Mouse (Mus musculus): ENCODE data around the gene Fam216b. TPM values are rescaled to one million over a fixed set of nuclear protein-coding genes. Genes with fewer than 3 reads are reported as not detected.

Fam216b gene
- polyA plus RNA-seq (2012; rRNA removed; ENCODE audit: low replicate concordance), result not detected in 2 replicates

DNA sequence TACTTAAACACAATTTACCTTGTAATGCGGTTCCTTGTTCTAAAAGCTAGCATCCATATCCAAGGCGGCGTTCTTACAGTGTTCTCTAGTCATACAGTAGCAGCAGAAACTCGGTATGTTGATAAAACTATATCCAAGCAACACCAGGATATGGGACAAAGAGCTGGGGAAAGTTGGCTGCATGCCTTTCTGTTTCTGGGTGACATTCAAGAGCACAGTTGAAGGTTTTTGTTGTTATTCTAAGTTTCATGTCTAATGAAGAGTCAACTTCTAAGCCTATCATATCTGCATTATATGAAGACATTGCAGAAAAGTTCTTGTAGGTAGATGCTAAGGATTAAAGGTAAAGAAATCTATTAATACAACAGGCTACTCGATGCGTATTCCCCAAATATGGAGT lies at the start of gene Fam216b:
Gene Fam216b, minus strand, starts transcription at position 101 of the 400 bp plus-strand sequence.

Other genes with a start within 250 kb of the Fam216b start
- 18.1 and 41.8 TPM in 2 replicates for gene Dnajc15, start 213.9 kb downstream of the Fam216b start, polyA plus RNA-seq (2012; rRNA removed; ENCODE audit: low replicate concordance)
- gene Epsti1, start 184.8 kb downstream of the Fam216b start, polyA plus RNA-seq (2012; rRNA removed; ENCODE audit: low replicate concordance), result 3.3 and 10.2 TPM in 2 replicates
- gene Tnfsf11, start 219.0 kb upstream of the Fam216b start, polyA plus RNA-seq (2012; rRNA removed; ENCODE audit: low replicate concordance), result 0.22 TPM in 1 of 2 replicates, not detected in the other

All from subcutaneous adipose tissue, adult 2 months (tissue).